Mouse (Mus musculus): ENCODE measurements around the gene Gpc6. TPM values are rescaled to one million over a fixed set of nuclear protein-coding genes. Genes with fewer than 3 reads are reported as not detected.

The Gpc6 gene
- total and polyA plus RNA-seq, 3 experiments = not detected

DNA sequence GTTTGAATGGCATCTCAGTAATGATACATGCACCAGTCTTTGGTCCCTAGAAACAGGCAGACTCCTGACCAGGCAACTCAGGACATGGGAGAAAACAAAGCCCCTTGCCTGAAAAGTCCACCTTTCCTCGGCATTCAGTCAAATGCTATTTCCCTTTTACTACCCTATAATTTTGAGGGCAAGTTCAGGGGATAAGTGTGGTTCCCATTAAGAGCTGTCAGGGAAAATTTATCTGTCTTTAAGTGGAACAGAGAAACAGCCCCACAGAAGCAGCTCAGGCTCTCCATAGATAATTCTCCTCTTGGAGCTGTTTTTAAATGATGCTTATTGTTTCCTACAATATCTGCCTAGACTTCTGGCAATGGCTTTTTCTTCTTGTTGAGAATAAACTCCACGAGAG, 123.8 kb downstream of the Gpc6 start:
- in situ Hi-C loops (cut with MboI; ENCODE audit: low pct_ligation_motif_present, low pct_unique_long_range_greater_than_20kb, low sequenced_read_pairs) = no loop called here
- H3K4me2 ChIP-seq (ENCODE audit: insufficient read depth, low read depth, poor library complexity, severe bottlenecking) = no peak overlapping the region
- no peaks in the 10 kb centered on the region for H3K27me3 ChIP-seq (replicated peaks)
- no peak for DNase-seq (ENCODE audit: extremely low read depth)
- no peak overlapping the region for H3K27ac ChIP-seq (ENCODE audit: insufficient read depth, low read depth)
- no peaks in the 10 kb centered on the region for H3K4me1 ChIP-seq (ENCODE audit: control insufficient read depth in 1 of 2, insufficient read depth in 2 of 2)
- dilution Hi-C loops (cut with MboI; ENCODE audit: extremely low pct_ligation_motif_present, extremely low pct_unique_long_range_greater_than_20kb, low sequenced_read_pairs) = no loop called here
- H3K9ac ChIP-seq (ENCODE audit: insufficient read depth, low read depth) = no peak overlapping the region
- no peaks in the 10 kb centered on the region for H3K9me3 ChIP-seq (replicated peaks; ENCODE audit: low read length)
- no peak overlapping the region for H3K4me3 ChIP-seq (replicated peaks in 1 of 3; ENCODE audit: low read depth in 2 of 3, low read length in 2 of 3, poor library complexity in 1 of 3)
- H3K36me3 ChIP-seq (replicated peaks in 1 of 2; ENCODE audit: control insufficient read depth in 1 of 2, insufficient read depth in 1 of 2, low read length in 1 of 2) = no peaks in the 10 kb centered on the region
- TF ChIP-seq EP300 (IDR thresholded peaks at IDR 0.05; ENCODE audit: low read length) (no peak), BHLHE40 (IDR thresholded peaks at IDR 0.05; ENCODE audit: low read depth, low read length) (no peak), KAT2A (IDR thresholded peaks at IDR 0.05; ENCODE audit: insufficient replicate concordance, low read length) (no peak), MAZ (IDR thresholded peaks at IDR 0.05; ENCODE audit: low read depth, low read length) (no peak), ELF1 (IDR thresholded peaks at IDR 0.05; ENCODE audit: low read depth, low read length) (no peak), SIN3A (IDR thresholded peaks at IDR 0.05; ENCODE audit: low read length) (no peak), GABPA (IDR thresholded peaks at IDR 0.05; ENCODE audit: insufficient replicate concordance, low read depth, low read length) (no peak), IRF4 (IDR thresholded peaks at IDR 0.05; ENCODE audit: low read depth, low read length) (no peak), JUN (IDR thresholded peaks at IDR 0.05; ENCODE audit: insufficient read depth, low read depth, low read length) (no peak), RAD21 (IDR thresholded peaks at IDR 0.05; ENCODE audit: low read depth, low read length) (no peak), ZMIZ1 (IDR thresholded peaks at IDR 0.05; ENCODE audit: low read depth, low read length) (no peak), NRF1 (IDR thresholded peaks at IDR 0.05; ENCODE audit: low read depth, low read length) (no peak), CTCF (conservative IDR thresholded peaks at IDR 0.05 in 1 of 2, IDR thresholded peaks at IDR 0.05 in 1 of 2; ENCODE audit: low read depth in 2 of 2, low read length in 2 of 2) (no peak), MYC (IDR thresholded peaks at IDR 0.05; ENCODE audit: low read depth, low read length) (no peak), TCF12 (IDR thresholded peaks at IDR 0.05; ENCODE audit: low read depth, low read length) (no peak), UBTF (IDR thresholded peaks at IDR 0.05; ENCODE audit: low read depth, low read length) (no peak)
- no peaks in the 10 kb centered on the region for H3K79me2 ChIP-seq (replicated peaks; ENCODE audit: control insufficient read depth, extremely low read depth, insufficient read depth, poor library complexity, severe bottlenecking)

GRCm38 (mm10) chr14:117050877-117051276, 125.8 kb downstream of the Gpc6 start:
- no peak for DNase-seq (ENCODE audit: extremely low read depth)
- Histone ChIP-seq H3K4me1 (ENCODE audit: control insufficient read depth in 1 of 2, insufficient read depth in 2 of 2) (no peaks in the 10 kb centered on the region), H3K4me2 (ENCODE audit: insufficient read depth, low read depth, poor library complexity, severe bottlenecking) (no peak overlapping the region), H3K27ac (ENCODE audit: insufficient read depth, low read depth) (no peak overlapping the region), H3K9ac (ENCODE audit: insufficient read depth, low read depth) (no peak overlapping the region), H3K4me3 (replicated peaks in 1 of 3; ENCODE audit: low read depth in 2 of 3, low read length in 2 of 3, poor library complexity in 1 of 3) (no peak overlapping the region), H3K9me3 (replicated peaks; ENCODE audit: low read length) (no peaks in the 10 kb centered on the region), H3K79me2 (replicated peaks; ENCODE audit: control insufficient read depth, extremely low read depth, insufficient read depth, poor library complexity, severe bottlenecking) (no peaks in the 10 kb centered on the region), H3K36me3 (replicated peaks in 1 of 2; ENCODE audit: control insufficient read depth in 1 of 2, insufficient read depth in 1 of 2, low read length in 1 of 2) (no peaks in the 10 kb centered on the region), H3K27me3 (replicated peaks) (no peaks in the 10 kb centered on the region)
- TF ChIP-seq RCOR1 (conservative IDR thresholded peaks at IDR 0.05; ENCODE audit: low read depth, low read length) (no peak), JUND (conservative IDR thresholded peaks at IDR 0.05; ENCODE audit: low read depth, low read length) (no peak), SIN3A (IDR thresholded peaks at IDR 0.05; ENCODE audit: low read length) (no peak), POLR2A (IDR thresholded peaks at IDR 0.05; ENCODE audit: low read depth, low read length) (no peak), CHD2 (IDR thresholded peaks at IDR 0.05; ENCODE audit: low read length) (no peak), USF2 (conservative IDR thresholded peaks at IDR 0.05; ENCODE audit: low read depth, low read length) (no peak), MXI1 (IDR thresholded peaks at IDR 0.05; ENCODE audit: low read depth, low read length) (no peak), TCF12 (IDR thresholded peaks at IDR 0.05; ENCODE audit: low read depth, low read length) (no peak), MAX (IDR thresholded peaks at IDR 0.05; ENCODE audit: low read length) (no peak), IRF4 (IDR thresholded peaks at IDR 0.05; ENCODE audit: low read depth, low read length) (no peak), BHLHE40 (IDR thresholded peaks at IDR 0.05; ENCODE audit: low read depth, low read length) (no peak), POLR2AphosphoS2 (IDR thresholded peaks at IDR 0.05; ENCODE audit: low read depth, low read length) (no peak), EP300 (IDR thresholded peaks at IDR 0.05; ENCODE audit: low read length) (no peak), ETS1 (conservative IDR thresholded peaks at IDR 0.05; ENCODE audit: low read depth, low read length) (no peak)
- dilution Hi-C loops (cut with MboI; ENCODE audit: extremely low pct_ligation_motif_present, extremely low pct_unique_long_range_greater_than_20kb, low sequenced_read_pairs) (no loop called here), in situ Hi-C loops (cut with MboI; ENCODE audit: low pct_ligation_motif_present, low pct_unique_long_range_greater_than_20kb, low sequenced_read_pairs) (no loop called here)

Measured in CH12.LX (cell line).